Mouse (Mus musculus) stomach, postnatal 0 days (tissue): ENCODE measurements around the gene Hoxc6. TPM values are rescaled to one million over a fixed set of nuclear protein-coding genes. Genes with fewer than 3 reads are reported as not detected.
A peak's percentile ranks its signal among the peaks of the same experiment; 100 is the strongest.

ENCODE experiments used
- ATAC-seq: fragments of 200-750 bp; cut with Nextera tagmentation; 2 replicates; pipeline ENCODE4 v1.8.0; 2017; ENCODE audit not compliant: low FRiP score, low TSS enrichment
- DNase-seq: peaks from one replicate; pipeline ENCODE4 v3.0.0-alpha.2; 2016; ENCODE audit warnings: low spot score
- H3K27ac ChIP-seq: fragments of 300-500 bp; sonication (generic); replicated peaks from 2 replicates; pipeline ENCODE4 v1.5.1; 2014; ENCODE audit warnings: mild to moderate bottlenecking, control low read depth
- H3K27me3 ChIP-seq: fragments of 300-500 bp; sonication (generic); 2 replicates; pipeline ENCODE4 v1.6.1; 2014; ENCODE audit warnings: low read length; ENCODE audit not compliant: control insufficient read depth, insufficient read depth
- H3K36me3 ChIP-seq: fragments of 300-500 bp; sonication (generic); 2 replicates; pipeline ENCODE4 v1.6.1; 2014; ENCODE audit warnings: low read length, mixed read lengths; ENCODE audit not compliant: control insufficient read depth, insufficient read depth
- H3K4me1 ChIP-seq: fragments of 300-500 bp; sonication (generic); replicated peaks from 2 replicates; pipeline ENCODE4 v1.6.1; 2014; ENCODE audit warnings: antibody characterized with exemption; ENCODE audit not compliant: control insufficient read depth, insufficient read depth
- H3K4me2 ChIP-seq: fragments of 300-500 bp; sonication (generic); replicated peaks from 2 replicates; pipeline ENCODE4 v1.6.1; 2014; ENCODE audit warnings: low read depth, mild to moderate bottlenecking, control low read depth, moderate library complexity
- H3K4me3 ChIP-seq: fragments of 300-500 bp; sonication (generic); 2 replicates; pipeline ENCODE4 v1.5.1; 2014; ENCODE audit warnings: low read depth, low read length, control low read depth
- H3K9ac ChIP-seq: fragments of 300-500 bp; sonication (generic); 2 replicates; pipeline ENCODE4 v1.6.1; 2014; ENCODE audit warnings: mild to moderate bottlenecking, low read length, control low read depth, mixed read lengths
- H3K9me3 ChIP-seq: fragments of 300-500 bp; sonication (generic); 2 replicates; pipeline ENCODE4 v1.6.1; 2016; ENCODE audit warnings: low read length; ENCODE audit not compliant: control insufficient read depth
- CTCF ChIP-seq: IDR thresholded peaks from 2 replicates; pipeline ENCODE4 v1.5.1; 2016; ENCODE audit warnings: antibody characterized with exemption, low read depth, mild to moderate bottlenecking, moderate library complexity
- EP300 ChIP-seq: optimal IDR thresholded peaks from 2 replicates; pipeline ENCODE3; 2016; ENCODE audit warnings: antibody characterized with exemption
- WGBS: fragments of 180-500 bp; shearing (Covaris S2); extraction: QIAGEN DNeasy Blood & Tissue Kit; methylation state at CpG from one replicate; pipeline ENCODE4 v1.1.7; 2014; 5-methylcytosine and 5-hydroxymethylcytosine counted together
- polyA plus RNA-seq: library from polyadenylated mRNA; unstranded; fragments of >200 nt; fragmentation: Nextera tagmentation; extraction: Ambion mirVana; gene quantifications from 2 replicates; pipeline ENCODE4 v1.2.1, GENCODE M21; 2015

Hoxc6 gene
- polyA plus RNA-seq, 1 experiment from 2014 or later: 4.9 TPM

- Histone ChIP-seq H3K27me3 (peaks cover 50% of the 10 kb centered on the region), H3K36me3 (no peaks in the 10 kb centered on the region), H3K4me2 (peak within 1 kb of the TSS; percentile 37), H3K27ac (no peak within 1 kb of the TSS), H3K4me3 (peak within 1 kb of the TSS; percentile 21), H3K4me1 (no peaks in the 10 kb centered on the region), H3K9me3 (no peaks in the 10 kb centered on the region), H3K9ac (no peak within 1 kb of the TSS)
- ATAC-seq: no peak
- TF ChIP-seq CTCF (no peak), EP300 (no peak)
- 8% methylated on average over 12 of the region's 12 CpGs for WGBS
- no peak for DNase-seq
These were observed 30.8 kb upstream of the Hoxc6 start, which contains the start of gene Hoxc5 for GRCm38 (mm10) chr15:102967312-102967510. TSS of gene Hoxc5 (plus strand) at chr15:102967443.

DNA sequence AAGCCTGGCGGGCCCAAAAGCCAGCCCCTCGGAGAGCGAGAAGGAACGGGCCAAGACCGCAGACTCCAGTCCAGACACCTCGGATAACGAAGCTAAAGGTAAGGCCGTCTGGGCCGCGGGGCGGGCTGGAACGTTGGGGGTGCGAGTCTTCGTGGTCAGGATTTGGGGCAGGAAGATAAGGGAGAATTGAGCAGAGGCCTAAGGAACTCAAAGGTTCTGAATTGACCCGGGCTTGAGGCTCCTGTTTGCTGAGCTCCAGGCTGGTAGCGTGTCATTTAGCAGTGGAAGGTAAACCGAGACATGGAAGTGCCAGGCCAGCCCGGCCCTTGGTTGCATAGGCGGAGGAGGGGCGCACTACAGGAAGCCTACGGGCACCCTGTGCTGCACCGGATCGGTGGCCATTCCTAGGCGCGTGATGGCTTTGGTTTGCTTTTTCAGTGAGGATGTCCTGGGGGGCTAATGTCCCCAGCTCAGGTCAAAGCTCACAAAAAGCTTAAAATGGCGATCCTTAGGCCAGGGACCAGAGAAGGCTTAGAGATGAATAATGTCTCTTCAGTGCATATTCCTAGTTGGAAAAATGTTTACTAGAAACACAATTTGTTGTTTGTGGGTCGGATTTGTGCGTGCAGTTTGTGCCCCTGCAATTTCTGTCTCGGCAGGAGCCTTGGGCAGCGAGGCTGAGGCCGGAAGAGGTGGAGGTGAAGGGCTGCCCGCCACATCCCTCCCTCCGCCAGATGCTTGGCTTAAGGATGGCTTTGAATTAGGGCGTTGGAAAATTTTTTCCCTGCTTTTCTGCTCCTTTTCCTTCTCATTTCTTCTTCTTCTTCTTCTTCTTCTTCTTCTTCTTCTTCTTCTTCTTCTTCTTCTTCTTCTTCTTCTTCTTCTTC is 30.3 kb upstream of the Hoxc6 start:
- H3K4me2 ChIP-seq: no peak overlapping the region
- DNase-seq (no peak), ATAC-seq (no peak)
- no peak for TF ChIP-seq EP300
- TF ChIP-seq CTCF: no peak
- no peaks in the 10 kb centered on the region for H3K36me3 ChIP-seq
- H3K27ac ChIP-seq: no peak overlapping the region
- no peaks in the 10 kb centered on the region for H3K4me1 ChIP-seq
- 5% methylated on average over 34 of the region's 34 CpGs for WGBS
- no peak overlapping the region for H3K9ac ChIP-seq
- H3K9me3 ChIP-seq: no peaks in the 10 kb centered on the region
- no peak overlapping the region for H3K4me3 ChIP-seq
- H3K27me3 ChIP-seq: peaks cover 55% of the 10 kb centered on the region

DNA sequence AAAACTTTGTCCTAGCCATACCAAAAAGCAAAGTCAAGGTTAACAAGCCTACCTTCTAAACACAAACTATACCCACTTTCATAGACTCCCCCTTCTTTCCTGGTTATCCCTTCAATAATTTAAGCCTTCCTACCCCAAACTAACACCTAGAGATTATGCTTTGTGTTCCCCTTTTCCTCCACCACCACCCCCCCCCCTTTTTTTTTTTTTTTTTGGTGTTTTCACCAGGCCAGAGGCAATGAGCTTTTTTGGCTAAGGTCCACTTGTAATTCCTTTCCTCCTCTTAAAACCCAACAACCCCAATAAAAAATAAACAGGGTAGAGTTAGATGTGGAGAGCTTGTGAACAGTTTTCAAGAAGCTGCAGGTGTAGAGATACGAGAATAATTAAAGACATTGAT is 28.8 kb upstream of the Hoxc6 start:
- no peak overlapping the region for H3K27ac ChIP-seq
- H3K9ac ChIP-seq: no peak overlapping the region
- H3K27me3 ChIP-seq: peaks cover 59% of the 10 kb centered on the region
- no peak overlapping the region for H3K4me3 ChIP-seq
- H3K36me3 ChIP-seq: no peaks in the 10 kb centered on the region
- ATAC-seq (no peak), DNase-seq (no peak)
- no peaks in the 10 kb centered on the region for H3K4me1 ChIP-seq
- TF ChIP-seq CTCF (no peak), EP300 (no peak)
- no peak overlapping the region for H3K4me2 ChIP-seq
- no peaks in the 10 kb centered on the region for H3K9me3 ChIP-seq
- WGBS: 32% methylated on average over 1 of the region's 1 CpGs

DNA sequence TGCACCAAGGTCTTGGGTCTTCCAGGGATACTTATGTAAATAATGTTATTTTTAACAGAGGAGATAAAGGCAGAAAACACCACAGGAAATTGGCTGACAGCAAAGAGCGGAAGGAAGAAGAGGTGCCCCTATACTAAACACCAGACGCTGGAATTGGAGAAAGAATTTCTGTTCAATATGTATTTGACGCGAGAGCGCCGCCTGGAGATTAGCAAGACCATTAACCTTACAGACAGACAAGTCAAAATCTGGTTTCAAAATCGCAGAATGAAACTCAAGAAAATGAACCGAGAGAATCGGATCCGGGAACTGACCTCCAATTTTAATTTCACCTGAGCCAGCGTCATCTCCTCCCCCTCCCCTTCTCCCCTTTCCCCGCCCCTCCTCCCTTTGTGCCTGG is 27.3 kb upstream of the Hoxc6 start:
- Histone ChIP-seq H3K27me3 (peaks cover 52% of the 10 kb centered on the region), H3K27ac (no peak overlapping the region), H3K9ac (no peak overlapping the region), H3K4me1 (no peaks in the 10 kb centered on the region), H3K36me3 (no peaks in the 10 kb centered on the region), H3K4me3 (no peak overlapping the region), H3K4me2 (no peak overlapping the region), H3K9me3 (no peaks in the 10 kb centered on the region)
- TF ChIP-seq CTCF (peak; percentile 55), EP300 (no peak)
- 3% methylated on average over 12 of the region's 12 CpGs for WGBS
- ATAC-seq (no peak), DNase-seq (no peak)

DNA sequence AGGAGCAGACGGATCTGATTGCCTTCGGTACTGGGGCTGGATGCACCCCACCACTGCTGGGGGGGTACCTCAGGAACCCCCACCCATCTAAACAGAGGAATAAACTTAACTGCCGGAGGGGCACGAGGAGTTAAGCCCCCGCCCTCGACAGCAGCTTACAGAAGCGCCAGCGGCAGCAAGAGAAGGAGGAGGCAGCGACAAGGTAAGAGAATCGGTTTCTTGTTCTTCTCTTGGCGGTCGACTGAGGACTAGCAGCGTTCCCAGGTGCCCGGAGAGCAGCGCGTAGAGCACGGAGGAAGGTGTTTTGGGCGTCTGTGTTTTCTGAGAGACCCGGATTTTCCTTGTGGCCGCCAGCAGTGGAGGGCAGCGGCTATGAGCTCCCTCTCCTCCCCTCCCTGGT is 25.8 kb upstream of the Hoxc6 start:
- no peak overlapping the region for H3K27ac ChIP-seq
- H3K4me2 ChIP-seq: no peak overlapping the region
- DNase-seq: no peak
- peaks cover 50% of the 10 kb centered on the region for H3K27me3 ChIP-seq
- no peaks in the 10 kb centered on the region for H3K4me1 ChIP-seq
- H3K4me3 ChIP-seq: no peak overlapping the region
- no peak for ATAC-seq
- no peak overlapping the region for H3K9ac ChIP-seq
- TF ChIP-seq EP300: no peak
- no peak for TF ChIP-seq CTCF
- 3% methylated on average over 21 of the region's 21 CpGs for WGBS
- no peaks in the 10 kb centered on the region for H3K36me3 ChIP-seq
- H3K9me3 ChIP-seq: no peaks in the 10 kb centered on the region

- peaks cover 47% of the 10 kb centered on the region for H3K27me3 ChIP-seq
- WGBS: 9% methylated on average over 6 of the region's 6 CpGs
- H3K36me3 ChIP-seq: no peaks in the 10 kb centered on the region
- H3K27ac ChIP-seq: no peak overlapping the region
- no peak for DNase-seq
- no peak overlapping the region for H3K9ac ChIP-seq
- H3K4me2 ChIP-seq: no peak overlapping the region
- ATAC-seq: no peak
- no peaks in the 10 kb centered on the region for H3K4me1 ChIP-seq
- no peak overlapping the region for H3K4me3 ChIP-seq
- no peaks in the 10 kb centered on the region for H3K9me3 ChIP-seq
- TF ChIP-seq EP300 (no peak), CTCF (no peak)
These were observed 25.3 kb upstream of the Hoxc6 start for GRCm38 (mm10) chr15:102972753-102973152.
